Mouse (Mus musculus): ENCODE results near the gene Tcam1.

GRCm38 (mm10) chr11:106332458-106332857 is 56.0 kb downstream of the Tcam1 start:
- no peak for TF ChIP-seq MAFK (IDR thresholded peaks at IDR 0.05; ENCODE audit: insufficient read depth, low read depth, low read length)
- TF ChIP-seq ZNF384 (IDR thresholded peaks at IDR 0.05; ENCODE audit: low read depth, low read length): no peak
- no peak for TF ChIP-seq ZC3H11A (IDR thresholded peaks at IDR 0.05; ENCODE audit: borderline replicate concordance, low read depth, low read length)

Data from ES-E14 (cell line).